Mouse (Mus musculus): ENCODE measurements around the gene Clic4.

DNA sequence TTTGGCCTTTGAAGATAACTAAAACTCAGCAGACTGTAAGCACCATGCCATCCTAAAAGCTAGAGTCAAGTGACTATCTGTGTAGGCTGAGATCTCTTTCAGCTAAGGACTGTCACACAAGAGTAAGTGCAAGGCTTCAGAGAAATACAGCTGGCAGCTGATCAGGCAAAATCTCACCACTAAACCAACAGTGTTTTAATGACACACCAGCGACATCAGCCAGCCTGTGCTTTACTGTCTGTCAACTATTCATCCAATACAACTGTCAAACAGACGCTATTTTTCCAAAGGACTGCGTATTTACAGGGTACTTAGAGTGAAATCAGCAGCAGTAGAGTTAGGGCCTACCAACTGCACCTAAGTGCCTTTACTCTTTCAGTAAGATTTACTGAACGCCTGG, 12.2 kb downstream of the Clic4 start:
- TF ChIP-seq CTCF (IDR thresholded peaks at IDR 0.05) (no peak), POLR2A (IDR thresholded peaks at IDR 0.05; ENCODE audit: insufficient read depth, low read depth, low read length) (no peak), EP300 (IDR thresholded peaks at IDR 0.05; ENCODE audit: insufficient read depth, low read depth, low read length) (no peak)
